Mouse (Mus musculus): ENCODE measurements around the gene Dmxl2.

DNA sequence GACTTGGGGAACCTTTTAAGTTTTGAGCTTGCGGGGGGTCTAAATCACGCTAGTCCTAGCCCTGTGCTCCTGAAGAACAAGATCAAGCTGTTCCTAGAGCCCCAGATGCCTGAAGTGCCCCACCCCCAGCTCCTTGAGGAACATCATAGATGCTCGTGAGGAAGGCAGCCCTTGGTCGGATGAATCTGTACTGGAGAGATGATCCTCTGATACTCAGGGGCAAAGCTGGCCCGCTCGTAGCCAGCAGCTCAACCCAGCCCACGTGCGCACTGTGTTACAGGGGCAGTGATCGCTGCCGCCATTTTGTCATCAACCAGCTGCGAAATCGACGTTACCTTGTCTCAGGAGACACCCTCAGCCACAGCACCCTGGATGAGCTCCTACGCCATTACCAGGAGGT, 37.3 kb upstream of the Dmxl2 start, which contains the start of gene Sh2d7:
- no peak for TF ChIP-seq CTCF (conservative IDR thresholded peaks at IDR 0.05; ENCODE audit: low read length)
- no peak for TF ChIP-seq NANOG (IDR thresholded peaks at IDR 0.05; ENCODE audit: borderline replicate concordance, low read length)
- TF ChIP-seq POU5F1 (IDR thresholded peaks at IDR 0.05; ENCODE audit: borderline replicate concordance, low read length) = no peak

All from E14TG2a.4 (cell line).